Mouse (Mus musculus): ENCODE results near the gene Dnaja1.

Dnaja1 gene

DNA sequence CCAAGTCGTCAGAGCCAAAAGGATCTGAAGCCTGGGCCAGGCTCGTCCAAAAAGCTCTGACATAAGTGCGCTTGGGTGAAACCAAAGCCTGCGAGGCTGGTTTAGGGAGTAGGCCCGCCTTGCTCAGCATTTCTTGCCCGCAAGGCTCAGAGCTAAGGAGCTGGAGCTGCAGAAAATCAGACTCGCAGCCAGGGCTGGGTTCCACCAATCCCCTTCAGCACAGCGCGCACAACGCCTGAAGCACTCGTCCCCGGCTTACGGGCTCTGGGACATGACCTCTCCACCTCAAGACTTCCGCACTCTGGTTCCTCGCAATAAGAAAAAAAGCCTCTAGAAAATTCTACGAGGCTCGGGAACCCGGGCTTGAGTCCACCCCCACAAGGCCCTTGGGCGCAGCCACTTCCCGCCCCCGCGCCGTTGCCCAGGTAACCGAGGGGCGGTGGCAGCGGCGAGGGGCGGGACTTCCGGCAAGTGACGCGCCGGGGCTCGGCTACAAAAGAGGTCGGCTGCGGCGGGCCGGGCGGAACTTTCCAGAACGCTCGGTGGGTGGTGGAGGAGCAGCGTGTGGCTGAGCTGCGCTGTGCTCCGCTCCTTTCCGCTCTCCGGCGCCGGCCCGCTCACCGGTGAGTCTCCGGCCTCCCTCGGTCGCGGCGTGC, at the start of gene Dnaja1:
Gene Dnaja1 (plus strand): TSS at position 140 of the 656 bp plus-strand sequence.
- DNase-seq, result peak; percentile 96

GRCm38 (mm10) chr4:40673526-40673925, 48.4 kb upstream of the Dnaja1 start:
- DNase-seq, result no peak

GRCm38 (mm10) chr4:40676338-40676737, 45.6 kb upstream of the Dnaja1 start:
- DNase-seq, result no peak

GRCm38 (mm10) chr4:40677132-40677531, 44.8 kb upstream of the Dnaja1 start:
- DNase-seq, result peak; percentile 41

DNA sequence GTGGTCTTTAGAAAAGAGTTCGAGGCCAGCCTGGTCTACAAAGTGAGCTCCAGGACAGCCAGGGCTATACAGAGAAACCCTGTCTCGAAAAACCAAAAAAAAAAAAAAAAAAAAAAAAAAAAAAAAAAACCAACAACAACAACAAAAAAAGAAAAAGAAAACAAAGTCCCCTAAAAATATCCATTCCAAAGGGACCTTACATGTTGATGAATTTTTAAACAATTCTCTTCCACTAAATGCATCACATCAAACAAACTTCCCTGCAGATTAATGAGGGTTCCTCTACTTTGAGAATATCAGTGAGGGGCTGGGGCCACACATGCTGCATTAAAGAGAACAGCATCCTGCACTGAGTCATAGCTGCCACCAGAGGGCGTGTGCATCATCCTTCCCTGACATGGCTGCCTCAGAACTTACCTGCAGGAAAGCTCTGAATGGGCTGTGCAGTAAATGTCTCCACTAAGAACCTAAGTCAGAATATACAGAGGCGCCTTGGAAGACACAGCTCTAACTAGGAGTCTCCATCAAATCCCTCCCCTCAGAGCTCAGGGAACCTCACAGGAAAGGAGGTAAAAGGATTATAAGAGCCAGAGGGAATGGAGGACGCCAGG, 41.6 kb upstream of the Dnaja1 start:
- DNase-seq, result peak; percentile 70

GRCm38 (mm10) chr4:40681908-40682307, 40.0 kb upstream of the Dnaja1 start:
- DNase-seq, result peak; percentile 78

- DNase-seq, result no peak
Observed at GRCm38 (mm10) chr4:40682359-40682758, 39.6 kb upstream of the Dnaja1 start.

- DNase-seq, result no peak
Observed at GRCm38 (mm10) chr4:40683306-40683705, 38.6 kb upstream of the Dnaja1 start.

- no peak for DNase-seq
Observed at GRCm38 (mm10) chr4:40691100-40691499, 30.9 kb upstream of the Dnaja1 start.

DNA sequence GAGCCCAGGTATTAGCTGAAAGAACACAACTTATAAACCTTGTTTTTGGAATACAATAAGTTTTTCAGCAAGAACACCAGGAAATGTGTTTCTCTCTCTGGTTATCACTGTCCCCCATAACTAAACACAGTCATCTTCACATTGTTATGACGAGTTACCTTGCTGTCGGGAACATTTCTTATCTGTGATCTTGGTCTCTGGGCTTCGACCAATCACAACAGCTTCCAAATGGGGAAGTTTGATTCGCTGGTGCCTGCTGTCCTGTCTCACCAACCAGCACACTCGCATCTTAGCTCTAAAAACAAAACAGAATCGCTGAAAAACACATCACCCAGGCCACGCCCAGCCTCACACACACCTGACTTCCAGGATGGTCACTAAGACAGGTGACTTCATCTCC, 24.9 kb upstream of the Dnaja1 start:
- DNase-seq, result no peak

DNA sequence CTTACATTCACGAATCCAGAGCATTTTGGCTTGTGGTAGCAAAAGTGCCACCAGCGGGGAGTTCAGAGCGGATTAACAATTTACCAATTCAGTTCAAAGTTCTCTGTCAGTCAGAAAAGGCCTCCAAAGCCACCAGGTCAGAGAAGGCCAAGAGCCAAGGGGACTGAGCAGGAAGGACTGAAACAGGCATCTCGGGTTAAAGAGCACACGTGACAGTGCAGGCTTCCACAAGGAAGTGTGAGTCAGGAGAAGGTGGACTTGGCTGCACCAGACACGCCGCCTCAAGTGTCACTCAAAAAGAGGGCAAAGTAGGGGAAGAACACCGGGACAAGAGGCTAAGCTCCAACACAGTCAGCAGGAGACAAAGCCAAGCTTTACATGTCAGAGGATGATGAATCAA, 21.7 kb upstream of the Dnaja1 start:
- DNase-seq, result no peak

DNA sequence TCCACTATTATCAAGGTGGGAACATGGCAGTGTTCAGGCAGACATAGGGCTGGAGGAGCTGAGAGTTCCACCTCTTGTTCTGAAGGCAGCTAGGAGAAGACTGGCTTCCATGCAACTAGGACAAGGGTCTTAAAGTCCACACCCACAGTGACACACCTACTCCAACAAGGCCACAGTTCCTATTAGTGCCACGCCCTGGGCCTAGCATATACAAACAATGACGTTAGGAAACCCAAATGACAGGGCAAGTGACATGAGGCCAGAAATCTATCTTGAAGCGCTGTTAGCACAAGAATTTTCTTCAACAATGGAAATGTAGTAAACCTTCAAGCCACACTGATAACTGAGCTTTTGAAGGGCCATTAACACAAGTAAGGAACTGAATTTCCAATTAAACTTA, 20.2 kb upstream of the Dnaja1 start:
- DNase-seq, result no peak

DNA sequence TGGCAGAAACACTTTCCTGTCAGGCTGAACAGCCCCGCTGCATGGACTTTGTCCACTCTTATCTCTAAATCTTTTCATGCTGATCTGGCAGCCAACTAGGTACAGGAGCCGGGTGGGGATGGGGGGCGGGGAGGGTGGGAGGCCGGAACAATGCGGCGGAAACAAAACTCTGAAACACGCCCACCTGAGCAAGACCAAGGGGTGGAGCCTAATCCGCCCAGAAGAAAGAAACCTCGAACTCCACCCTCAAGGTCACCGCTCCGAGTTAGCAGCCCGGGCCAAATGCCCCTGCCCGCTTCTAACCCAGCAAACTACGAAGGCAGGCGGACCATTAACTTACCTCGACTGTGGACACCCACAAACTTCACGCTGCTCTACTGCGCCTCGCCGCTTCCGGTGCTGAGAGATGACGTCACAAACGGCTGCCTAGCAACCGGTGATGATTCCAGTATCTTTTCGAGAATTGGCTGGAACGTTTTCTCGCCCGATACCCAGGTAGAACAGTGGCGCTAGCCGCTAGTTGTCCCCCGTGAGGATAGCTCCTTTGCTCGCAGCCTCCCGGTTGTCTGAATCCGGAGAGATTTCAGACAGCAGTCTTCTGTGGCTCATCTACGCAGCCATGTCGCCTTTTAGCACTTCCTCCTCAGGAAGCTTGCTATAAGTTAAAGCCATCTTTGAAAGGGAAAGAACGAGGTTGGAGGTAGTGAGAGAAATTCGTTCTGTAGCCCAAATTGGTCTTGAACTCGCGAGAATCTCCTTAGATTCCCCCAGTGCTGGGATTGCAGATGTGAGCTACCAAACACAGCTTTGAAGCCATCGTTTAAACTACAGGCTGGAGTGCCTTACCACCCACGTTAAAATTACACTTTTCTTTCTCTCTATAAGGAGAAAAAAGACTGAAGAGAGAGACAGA, 18.9 kb upstream of the Dnaja1 start, which contains the start of gene Aptx:
Gene Aptx (minus strand): TSS at position 398 of the 913 bp plus-strand sequence.
- peak; percentile 95 for DNase-seq

- no peak for DNase-seq
Observed at GRCm38 (mm10) chr4:40703710-40704275, 18.2 kb upstream of the Dnaja1 start.

DNA sequence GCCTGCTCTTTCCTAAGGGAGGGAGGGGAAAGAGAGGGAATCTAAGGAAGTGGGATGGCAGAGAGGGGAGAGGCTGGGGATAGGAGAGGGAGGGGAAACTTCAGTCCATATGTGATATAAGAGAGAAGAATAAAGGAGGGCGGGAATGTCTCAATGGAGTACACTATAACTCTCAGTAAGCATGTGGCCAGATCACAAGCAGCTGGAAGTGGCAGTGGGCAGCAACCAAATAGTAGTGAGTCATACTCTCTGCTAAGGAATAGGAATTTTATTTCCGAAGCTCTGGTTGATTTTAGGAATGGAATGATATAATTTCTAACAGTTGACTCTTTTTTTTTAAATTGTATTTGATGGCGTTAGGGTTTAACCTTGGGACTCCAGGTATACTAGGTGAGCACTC, 4.8 kb upstream of the Dnaja1 start:
- no peak for DNase-seq

GRCm38 (mm10) chr4:40720910-40721309, 1.0 kb upstream of the Dnaja1 start:
- no peak for DNase-seq

- peak; percentile 86 for DNase-seq
Observed at GRCm38 (mm10) chr4:40722687-40723460, 924 bp downstream of the Dnaja1 start.

DNA sequence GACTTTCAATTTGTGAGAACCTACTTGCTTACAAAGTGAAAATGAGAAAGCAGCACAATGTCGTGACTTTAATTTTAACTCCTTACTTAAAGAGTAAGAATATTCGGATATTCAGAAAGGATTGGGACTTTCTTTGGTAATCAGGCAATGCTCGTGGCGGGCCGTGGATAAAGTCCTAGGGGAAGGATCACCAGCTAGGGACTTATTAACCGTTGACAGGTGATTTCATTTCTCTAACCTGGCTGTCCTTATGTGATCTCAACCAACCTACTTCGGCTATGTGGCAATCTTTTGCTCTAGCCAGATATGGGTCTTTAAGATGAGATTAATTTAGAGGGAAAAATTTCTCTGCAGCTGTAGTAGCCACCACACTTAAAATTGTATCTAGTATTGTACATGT, 3.2 kb downstream of the Dnaja1 start:
- no peak for DNase-seq

GRCm38 (mm10) chr4:40725554-40725953, 3.6 kb downstream of the Dnaja1 start:
- DNase-seq, result no peak

GRCm38 (mm10) chr4:40727247-40727646, 5.3 kb downstream of the Dnaja1 start:
- DNase-seq, result no peak

DNA sequence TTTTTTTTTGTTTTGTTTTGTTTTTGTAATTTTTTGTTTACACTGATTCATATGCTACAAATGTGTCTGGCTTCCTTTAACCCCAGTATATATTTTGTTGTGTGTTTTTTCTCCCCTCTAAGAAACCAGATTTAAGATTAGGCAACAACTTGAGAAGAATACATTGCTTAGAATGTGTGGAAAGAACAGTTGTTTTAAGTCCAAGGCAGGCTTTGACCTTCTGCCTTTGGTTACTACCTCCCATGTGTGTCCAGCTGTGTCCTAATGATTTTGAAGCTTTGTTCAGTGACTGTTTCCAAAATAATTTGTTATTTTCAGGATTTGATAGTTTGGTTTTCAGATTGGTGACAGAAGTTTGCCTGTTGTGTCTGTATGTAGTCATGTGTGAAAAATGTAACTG, 9.3 kb downstream of the Dnaja1 start:
- DNase-seq, result no peak

DNA sequence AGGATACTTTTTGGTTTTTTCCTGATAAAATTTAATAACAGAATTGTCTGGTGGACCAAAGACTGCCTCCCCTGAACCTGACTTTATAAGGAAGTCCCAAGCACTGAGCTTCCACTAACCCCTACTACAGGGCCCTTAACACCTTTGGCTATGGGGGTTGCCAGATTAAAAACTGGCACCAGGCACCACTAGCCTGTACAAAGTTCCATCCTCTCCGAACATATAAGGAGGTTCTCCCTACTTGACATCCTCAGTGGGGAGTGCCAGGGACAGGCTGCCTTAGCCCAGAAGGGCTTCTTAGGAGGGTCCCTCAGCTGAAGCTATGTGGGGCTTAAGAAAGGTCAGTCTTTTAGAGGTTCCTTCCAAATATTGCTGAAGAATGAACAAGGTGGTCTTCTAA, 13.4 kb downstream of the Dnaja1 start:
- DNase-seq, result no peak
